Mouse (Mus musculus) liver, embryonic 14.5 days (tissue): ENCODE measurements at regions not wholly inside any gene's neighbourhood (a gene's known extent, or its start where the extent isn't known, plus 50 kb on each side); places are given as distances from the start of the nearest gene placed in this dataset.

ENCODE experiments used
- CTCF ChIP-seq: IDR thresholded peaks from 2 replicates; pipeline ENCODE4 v1.5.1; 2016; ENCODE audit warnings: antibody characterized with exemption, low read depth, control low read depth
- EP300 ChIP-seq: IDR thresholded peaks from 2 replicates; pipeline ENCODE4 v1.6.1; 2016; ENCODE audit warnings: antibody characterized with exemption, low read depth

DNA sequence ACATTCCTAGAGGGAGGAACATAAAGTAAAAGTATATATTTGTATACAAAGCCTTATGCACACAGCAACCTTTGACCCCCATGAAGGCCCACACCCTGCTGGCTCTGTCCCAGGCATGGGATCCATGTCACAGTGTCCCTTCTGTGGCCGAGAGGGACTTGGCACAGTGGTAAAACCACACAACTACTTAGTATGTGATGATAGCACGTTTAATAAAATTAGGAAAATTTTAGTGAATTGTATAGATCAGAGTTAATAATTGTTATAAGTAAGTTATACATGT, 140.7 kb downstream of the Rnd3 start:
- TF ChIP-seq CTCF (no peak), EP300 (no peak)
